7 mouse cellular contexts compared by ENCODE assay signal in the genomic region with DNA sequence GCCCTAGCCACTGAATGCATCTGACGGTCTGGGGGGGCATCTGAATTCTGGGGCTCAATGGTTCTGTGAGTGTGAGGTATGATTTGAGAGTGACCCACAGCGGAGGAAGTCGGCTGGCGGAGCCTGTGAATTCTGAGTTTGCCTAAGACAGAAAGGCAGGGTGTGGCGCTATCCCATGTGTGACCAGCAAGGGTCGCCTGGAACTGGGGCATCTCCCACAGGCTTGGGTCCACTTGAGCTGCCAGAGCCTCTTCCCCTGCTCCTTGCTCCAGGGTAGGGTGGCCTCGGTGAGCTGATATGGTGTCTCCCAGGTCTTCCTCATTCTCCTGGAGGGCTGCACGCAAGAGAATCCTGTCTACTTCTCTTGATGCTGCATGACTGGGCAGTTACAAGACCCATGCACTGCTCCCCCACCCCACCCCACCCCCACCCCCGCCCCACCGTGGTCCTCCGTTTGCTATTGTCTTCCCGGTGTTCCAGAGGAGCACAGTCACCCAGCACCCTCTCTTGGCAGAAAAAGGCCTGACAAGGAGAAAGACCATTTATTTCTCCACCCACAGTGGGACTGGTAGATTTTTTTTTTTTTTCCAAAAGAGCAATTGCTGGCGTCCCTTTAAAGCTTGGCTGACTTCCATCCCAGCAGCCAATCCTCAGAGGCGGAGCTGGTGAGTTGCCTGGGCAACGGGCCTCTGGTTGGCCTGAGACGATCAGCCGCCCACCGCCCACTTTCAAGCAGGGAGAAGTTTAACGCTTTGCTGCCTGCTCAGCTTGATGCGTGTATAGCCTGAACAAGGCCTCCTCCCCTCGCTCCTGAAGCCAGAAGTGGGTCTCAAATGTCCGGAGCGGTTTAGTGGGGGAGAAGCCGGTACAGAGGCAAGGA. TPM values are rescaled to one million over a fixed set of nuclear protein-coding genes. Genes with fewer than 3 reads are reported as not detected.
DNase-seq lines count a peak whose midpoint lies in the region; ATAC-seq and TF ChIP-seq lines count a peak whose summit lies in the region.

No protein-coding gene starts in this region.

- no peaks in the 10 kb centered on the region for H3K9me3 ChIP-seq in embryonic facial prominence, embryonic 11.5 days (replicated peaks; ENCODE audit: control insufficient read depth, low read length)
- no peaks in the 10 kb centered on the region for H3K9me3 ChIP-seq in limb, embryonic 10.5 days (replicated peaks)
- H3K9me3 ChIP-seq in midbrain, embryonic 13.5 days, result no peaks in the 10 kb centered on the region

- no peaks in the 10 kb centered on the region for H3K36me3 ChIP-seq in embryonic facial prominence, embryonic 11.5 days (replicated peaks; ENCODE audit: control insufficient read depth, insufficient read depth, low read depth, low read length)
- no peaks in the 10 kb centered on the region for H3K36me3 ChIP-seq in kidney, adult 2 months (ENCODE audit: control insufficient read depth, insufficient read depth, low read length)
- H3K36me3 ChIP-seq in limb, embryonic 10.5 days, result no peaks in the 10 kb centered on the region
- peaks cover 17% of the 10 kb centered on the region for H3K36me3 ChIP-seq in midbrain, embryonic 13.5 days

- peaks cover 18% of the 10 kb centered on the region for H3K27me3 ChIP-seq in embryonic facial prominence, embryonic 11.5 days (ENCODE audit: control insufficient read depth, insufficient read depth, low read length)
- no peaks in the 10 kb centered on the region for H3K27me3 ChIP-seq in kidney, adult 2 months (replicated peaks; ENCODE audit: control insufficient read depth, insufficient read depth, low read length)
- peaks cover 45% of the 10 kb centered on the region for H3K27me3 ChIP-seq in limb, embryonic 10.5 days (ENCODE audit: low read depth, poor library complexity, severe bottlenecking)
- H3K27me3 ChIP-seq in midbrain, embryonic 13.5 days, result peaks cover 28% of the 10 kb centered on the region

- peaks cover 2% of the 10 kb centered on the region; the same call in 1 of the 2 replicates for H3K4me1 ChIP-seq in embryonic facial prominence, embryonic 11.5 days (ENCODE audit: control insufficient read depth, insufficient read depth, low read length)
- no peaks in the 10 kb centered on the region for H3K4me1 ChIP-seq in kidney, adult 2 months (ENCODE audit: control insufficient read depth, insufficient read depth, low read length)
- H3K4me1 ChIP-seq in limb, embryonic 10.5 days, result peaks cover 33% of the 10 kb centered on the region
- H3K4me1 ChIP-seq in midbrain, embryonic 13.5 days (replicated peaks), result peaks cover 28% of the 10 kb centered on the region

- TF ChIP-seq CTCF in kidney, adult 2 months (conservative IDR thresholded peaks at IDR 0.05; ENCODE audit: insufficient read depth, insufficient read length, low read depth, low read length), result peak; percentile 56

- DNase-seq in adrenal gland, postnatal 14 days, result peak; percentile 93
- peak; percentile 97 for DNase-seq in embryonic facial prominence, embryonic 11.5 days (ENCODE audit: low spot score)
- peak; percentile 35 to 44 for DNase-seq in heart, adult 9 months (ENCODE audit: low spot score in 2 of 2)
- DNase-seq in kidney, adult 2 months, result peak; percentile 82
- DNase-seq in limb, embryonic 10.5 days (ENCODE audit: low spot score), result peak; percentile 92
- peak; percentile 70 to 71 for DNase-seq in spleen, postnatal 36 days (ENCODE audit: low spot score in 2 of 2)

- H3K4me2 ChIP-seq in embryonic facial prominence, embryonic 11.5 days (ENCODE audit: low read depth, low read length), result peak overlapping the region; percentile 64
- H3K4me2 ChIP-seq in midbrain, embryonic 13.5 days (replicated peaks), result peak overlapping the region; percentile 55

- ATAC-seq in embryonic facial prominence, embryonic 11.5 days (replicated peaks; ENCODE audit: insufficient number of reproducible peaks, low FRiP score, low TSS enrichment, low read depth), result peak; percentile 80
- peak; percentile 93 for ATAC-seq in midbrain, embryonic 13.5 days

- H3K27ac ChIP-seq in embryonic facial prominence, embryonic 11.5 days (replicated peaks; ENCODE audit: low read depth, low read length), result no peak overlapping the region
- H3K27ac ChIP-seq in kidney, adult 2 months (ENCODE audit: insufficient read depth, low read depth, low read length), result no peak overlapping the region
- H3K27ac ChIP-seq in limb, embryonic 10.5 days, result peak overlapping the region; percentile 83
- H3K27ac ChIP-seq in midbrain, embryonic 13.5 days, result peak overlapping the region; percentile 94

- H3K4me3 ChIP-seq in embryonic facial prominence, embryonic 11.5 days (ENCODE audit: low read depth, low read length), result peak overlapping the region; percentile 31
- H3K4me3 ChIP-seq in kidney, adult 2 months (ENCODE audit: insufficient read depth, low read depth, low read length), result no peak overlapping the region
- H3K4me3 ChIP-seq in limb, embryonic 10.5 days, result peak overlapping the region; percentile 55
- peak overlapping the region; percentile 29 for H3K4me3 ChIP-seq in midbrain, embryonic 13.5 days (replicated peaks)

- H3K9ac ChIP-seq in embryonic facial prominence, embryonic 11.5 days (replicated peaks; ENCODE audit: low read length), result peak overlapping the region; percentile 48
- peak overlapping the region; percentile 57 for H3K9ac ChIP-seq in midbrain, embryonic 13.5 days (replicated peaks)

- 2% methylated on average over 24 of the region's 24 CpGs for WGBS in embryonic facial prominence, embryonic 11.5 days
- WGBS in kidney, adult 2 months, result 4% methylated on average over 24 of the region's 24 CpGs
- WGBS in limb, embryonic 10.5 days, result 3% methylated on average over 24 of the region's 24 CpGs
- under 1% methylated on average over 24 of the region's 24 CpGs for WGBS in midbrain, embryonic 13.5 days

- no peak for TF ChIP-seq POLR2A in kidney, adult 2 months (IDR thresholded peaks at IDR 0.05; ENCODE audit: low read depth, low read length)

RNA-seq across cellular contexts. Expression of a gene that starts 31.3 kb away (rescaled TPM):
- total RNA-seq in adrenal gland, postnatal 14 days (2021), result 8.3 and 13.1 TPM in 2 replicates
- 0.34 TPM in 1 of 2 replicates, not detected in the other for polyA plus RNA-seq in embryonic facial prominence, embryonic 11.5 days (2014; fragmentation: Nextera tagmentation; extraction: Ambion mirVana)
- 2.3 and 3.4 TPM in 2 replicates for polyA plus RNA-seq in kidney, adult 2 months (2012; rRNA removed)
- 0.13 and 0.36 TPM in 2 replicates for polyA plus RNA-seq in limb, embryonic 10.5 days (2016; fragmentation: Nextera tagmentation; extraction: Ambion mirVana)
- polyA plus RNA-seq in midbrain, embryonic 13.5 days (2015; fragmentation: Nextera tagmentation; extraction: Ambion mirVana), result 0.15 TPM in 1 of 2 replicates, not detected in the other

RNA-seq across cellular contexts. Expression of a gene that starts 31.8 kb away (rescaled TPM):
- total RNA-seq in adrenal gland, postnatal 14 days (2021), result 7.3 and 8.0 TPM in 2 replicates
- polyA plus RNA-seq in embryonic facial prominence, embryonic 11.5 days (2014; fragmentation: Nextera tagmentation; extraction: Ambion mirVana), result 3.3 TPM in 2 replicates
- polyA plus RNA-seq in kidney, adult 2 months (2012; rRNA removed), result 1.5 and 4.4 TPM in 2 replicates
- polyA plus RNA-seq in limb, embryonic 10.5 days (2016; fragmentation: Nextera tagmentation; extraction: Ambion mirVana), result 0.84 and 1.7 TPM in 2 replicates
- polyA plus RNA-seq in midbrain, embryonic 13.5 days (2015; fragmentation: Nextera tagmentation; extraction: Ambion mirVana), result 25.1 and 34.2 TPM in 2 replicates

RNA-seq across cellular contexts. Expression of a gene that starts 45.9 kb away (rescaled TPM):
- total RNA-seq in adrenal gland, postnatal 14 days (2021), result 0.63 and 0.98 TPM in 2 replicates
- not detected in 2 replicates for polyA plus RNA-seq in embryonic facial prominence, embryonic 11.5 days (2014; fragmentation: Nextera tagmentation; extraction: Ambion mirVana)
- not detected in 2 replicates for polyA plus RNA-seq in kidney, adult 2 months (2012; rRNA removed)
- not detected in 2 replicates for polyA plus RNA-seq in limb, embryonic 10.5 days (2016; fragmentation: Nextera tagmentation; extraction: Ambion mirVana)
- polyA plus RNA-seq in midbrain, embryonic 13.5 days (2015; fragmentation: Nextera tagmentation; extraction: Ambion mirVana), result not detected in 2 replicates

Comparison
In these comparisons a context has a peak if more than half of its experiments do, and no peak if none do; other contexts are left out.
1. DNase-seq: peak in every context shown above with its lines; median percentile 97 in embryonic facial prominence, embryonic 11.5 days; 93 in adrenal gland, postnatal 14 days; 92 in limb, embryonic 10.5 days; 82 in kidney, adult 2 months; 70 in spleen, postnatal 36 days; 40 in heart, adult 9 months.
2. H3K27ac ChIP-seq: peak in limb, embryonic 10.5 days (single experiment) and midbrain, embryonic 13.5 days (single experiment); none in embryonic facial prominence, embryonic 11.5 days (single experiment) and kidney, adult 2 months (single experiment).